Mouse (Mus musculus) liver, embryonic 16.5 days (tissue): ENCODE data around the gene Trim24. TPM values are rescaled to one million over a fixed set of nuclear protein-coding genes. Genes with fewer than 3 reads are reported as not detected.
"Not testable (repeated sequence)": the region's sequence is repeated elsewhere in the genome, so short reads cannot be mapped to it uniquely, and the experiment has no call there.

Experiments
- ATAC-seq: fragments of 200-750 bp; cut with Nextera tagmentation; 2 replicates; pipeline ENCODE4 v1.8.0; 2017; ENCODE audit warnings: low read depth, mild to moderate bottlenecking, moderate number of reproducible peaks, moderate library complexity
- H3K27ac ChIP-seq: fragments of 300-500 bp; sonication (generic); 2 replicates; pipeline ENCODE4 v1.5.1; 2014; ENCODE audit warnings: mild to moderate bottlenecking, low read length
- H3K27me3 ChIP-seq: fragments of 300-500 bp; sonication (generic); 2 replicates; pipeline ENCODE4 v1.6.1; 2014; ENCODE audit warnings: low read depth, low read length, mixed read lengths; ENCODE audit not compliant: control insufficient read depth, insufficient read depth
- H3K36me3 ChIP-seq: fragments of 300-500 bp; sonication (generic); 2 replicates; pipeline ENCODE4 v1.6.1; 2014; ENCODE audit warnings: mild to moderate bottlenecking; ENCODE audit not compliant: control insufficient read depth, insufficient read depth
- H3K4me1 ChIP-seq: fragments of 300-500 bp; sonication (generic); 2 replicates; pipeline ENCODE4 v1.6.1; 2014; ENCODE audit warnings: low read depth, low read length, mixed read lengths; ENCODE audit not compliant: control insufficient read depth
- H3K4me2 ChIP-seq: fragments of 300-500 bp; sonication (generic); 2 replicates; pipeline ENCODE4 v1.6.1; 2014; ENCODE audit warnings: low read depth, low read length, mixed read lengths
- H3K4me3 ChIP-seq: fragments of 300-500 bp; sonication (generic); 2 replicates; pipeline ENCODE4 v1.5.1; 2014; ENCODE audit warnings: low read depth, mild to moderate bottlenecking, low read length
- H3K9ac ChIP-seq: fragments of 300-500 bp; sonication (generic); 2 replicates; pipeline ENCODE4 v1.6.1; 2014; ENCODE audit warnings: low read depth, low read length
- H3K9me3 ChIP-seq: fragments of 300-500 bp; sonication (generic); replicated peaks from 2 replicates; pipeline ENCODE4 v1.6.1; 2016; ENCODE audit warnings: low read length; ENCODE audit not compliant: control insufficient read depth
- WGBS: fragments of 180-500 bp; shearing (Covaris S2); extraction: QIAGEN DNeasy Blood & Tissue Kit; methylation state at CpG from one replicate; pipeline ENCODE4 v1.1.7; 2014; ENCODE audit not compliant: insufficient replicate concordance; 5-methylcytosine and 5-hydroxymethylcytosine counted together
- polyA plus RNA-seq: library from polyadenylated mRNA; unstranded; fragments of >200 nt; fragmentation: Nextera tagmentation; extraction: Ambion mirVana; gene quantifications from 2 replicates; pipeline ENCODE4 v1.2.1, GENCODE M21; 2015

Gene Trim24
- 3.0 and 3.2 TPM in 2 replicates for polyA plus RNA-seq

GRCm38 (mm10) chr6:37870245-37871136 lies at the start of gene Trim24:
TSS of gene Trim24 (plus strand) at chr6:37870811.
- H3K4me2 ChIP-seq: peak within 1 kb of the TSS; percentile 84
- H3K27ac ChIP-seq: peak within 1 kb of the TSS; percentile 93
- H3K36me3 ChIP-seq: peaks cover 10% of the 10 kb centered on the region
- no peaks in the 10 kb centered on the region for H3K27me3 ChIP-seq
- peak within 1 kb of the TSS; percentile 93 for H3K9ac ChIP-seq
- under 1% methylated on average over 82 of the region's 89 CpGs for WGBS
- H3K9me3 ChIP-seq: peaks cover 10% of the 10 kb centered on the region
- H3K4me1 ChIP-seq: peaks cover 2% of the 10 kb centered on the region; the same call in 1 of the 2 replicates
- peak within 1 kb of the TSS; percentile 93 for H3K4me3 ChIP-seq
- ATAC-seq: peak; percentile 96

GRCm38 (mm10) chr6:37821531-37822051 lies 49.0 kb upstream of the Trim24 start:
- H3K4me2 ChIP-seq: no peak overlapping the region
- ATAC-seq: no peak
- H3K27ac ChIP-seq: no peak overlapping the region
- H3K4me1 ChIP-seq: no peaks in the 10 kb centered on the region
- 59% methylated on average over 6 of the region's 6 CpGs for WGBS
- no peak overlapping the region for H3K9ac ChIP-seq
- no peaks in the 10 kb centered on the region for H3K36me3 ChIP-seq
- H3K9me3 ChIP-seq: no peaks in the 10 kb centered on the region
- no peak overlapping the region for H3K4me3 ChIP-seq
- no peaks in the 10 kb centered on the region for H3K27me3 ChIP-seq

GRCm38 (mm10) chr6:37822390-37822789 lies 48.2 kb upstream of the Trim24 start:
- Histone ChIP-seq H3K4me2 (no peak overlapping the region), H3K27ac (no peak overlapping the region), H3K27me3 (no peaks in the 10 kb centered on the region), H3K4me3 (no peak overlapping the region), H3K9me3 (no peaks in the 10 kb centered on the region), H3K9ac (no peak overlapping the region), H3K36me3 (no peaks in the 10 kb centered on the region), H3K4me1 (no peaks in the 10 kb centered on the region)
- ATAC-seq: no peak
- WGBS: 62% methylated on average over 2 of the region's 2 CpGs

GRCm38 (mm10) chr6:37823731-37824130 lies 46.9 kb upstream of the Trim24 start:
- no peaks in the 10 kb centered on the region for H3K4me1 ChIP-seq
- no peak overlapping the region for H3K27ac ChIP-seq
- no peak overlapping the region for H3K9ac ChIP-seq
- WGBS: 49% methylated on average over 4 of the region's 4 CpGs
- H3K36me3 ChIP-seq: no peaks in the 10 kb centered on the region
- no peak for ATAC-seq
- H3K9me3 ChIP-seq: no peaks in the 10 kb centered on the region
- H3K27me3 ChIP-seq: no peaks in the 10 kb centered on the region
- H3K4me2 ChIP-seq: no peak overlapping the region
- H3K4me3 ChIP-seq: no peak overlapping the region

GRCm38 (mm10) chr6:37825331-37826115 lies 45.1 kb upstream of the Trim24 start:
- not testable (repeated sequence) for H3K27me3 ChIP-seq, H3K9ac ChIP-seq, H3K4me1 ChIP-seq, H3K9me3 ChIP-seq, H3K36me3 ChIP-seq, ATAC-seq, H3K27ac ChIP-seq, H3K4me2 ChIP-seq, H3K4me3 ChIP-seq
- 73% methylated on average over 7 of the region's 7 CpGs for WGBS

- no peaks in the 10 kb centered on the region for H3K4me1 ChIP-seq
- H3K27me3 ChIP-seq: no peaks in the 10 kb centered on the region
- H3K36me3 ChIP-seq: no peaks in the 10 kb centered on the region
- peaks cover 5% of the 10 kb centered on the region; the same call in 1 of the 2 replicates for H3K9me3 ChIP-seq
- H3K9ac ChIP-seq: no peak overlapping the region
- H3K4me3 ChIP-seq: no peak overlapping the region
- H3K27ac ChIP-seq: no peak overlapping the region
- 58% methylated on average over 3 of the region's 3 CpGs for WGBS
- no peak for ATAC-seq
- H3K4me2 ChIP-seq: no peak overlapping the region
Observed at GRCm38 (mm10) chr6:37828955-37829354, 41.7 kb upstream of the Trim24 start.

- H3K4me3 ChIP-seq: no peak overlapping the region
- H3K27me3 ChIP-seq: no peaks in the 10 kb centered on the region
- no peak overlapping the region for H3K4me2 ChIP-seq
- peaks cover 5% of the 10 kb centered on the region; the same call in 1 of the 2 replicates for H3K9me3 ChIP-seq
- H3K9ac ChIP-seq: no peak overlapping the region
- H3K27ac ChIP-seq: no peak overlapping the region
- ATAC-seq: no peak
- no peaks in the 10 kb centered on the region for H3K36me3 ChIP-seq
- no peaks in the 10 kb centered on the region for H3K4me1 ChIP-seq
Observed at GRCm38 (mm10) chr6:37829631-37830030, 41.0 kb upstream of the Trim24 start.

GRCm38 (mm10) chr6:37833691-37834090 lies 36.9 kb upstream of the Trim24 start:
- no peak overlapping the region for H3K9ac ChIP-seq
- no peak overlapping the region for H3K4me2 ChIP-seq
- no peaks in the 10 kb centered on the region for H3K36me3 ChIP-seq
- 65% methylated on average over 1 of the region's 1 CpGs for WGBS
- no peaks in the 10 kb centered on the region for H3K4me1 ChIP-seq
- H3K9me3 ChIP-seq: peaks cover 5% of the 10 kb centered on the region; the same call in 1 of the 2 replicates
- H3K4me3 ChIP-seq: no peak overlapping the region
- ATAC-seq: no peak
- no peak overlapping the region for H3K27ac ChIP-seq
- no peaks in the 10 kb centered on the region for H3K27me3 ChIP-seq
